Mouse (Mus musculus): Measurements from ENCODE around the gene Runx2. TPM values are rescaled to one million over a fixed set of nuclear protein-coding genes. Genes with fewer than 3 reads are reported as not detected.

Runx2 gene
- total RNA-seq, 1 experiment = 0.71 TPM

DNA sequence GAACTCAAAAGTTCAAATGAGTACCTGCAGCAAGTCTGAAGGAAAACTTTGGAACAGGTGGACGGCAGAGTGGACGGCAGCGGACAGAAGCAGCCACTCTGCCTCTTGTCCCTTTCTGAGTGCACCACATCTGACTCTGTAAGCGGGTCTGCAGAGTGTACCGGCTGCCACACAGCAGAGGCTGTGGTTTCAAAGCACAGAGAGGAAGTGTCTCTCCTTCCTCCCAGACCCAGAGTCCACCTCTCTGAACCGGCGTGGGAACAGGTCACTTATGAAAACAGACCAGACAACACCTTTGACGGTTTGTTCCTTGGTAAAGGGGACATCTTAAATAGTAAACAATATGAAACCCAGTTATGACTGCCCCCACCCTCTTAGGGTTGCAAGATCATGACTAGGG lies 207.2 kb downstream of the Runx2 start:
- 0 out of 4 replicates have a peak, but pooled peaks cover 0 to 1% of the 10 kb centered on the region in 2 experiments for H3K4me1 ChIP-seq (ENCODE audit: control insufficient read depth in 2 of 2, insufficient read depth in 2 of 2, low read length in 2 of 2, poor library complexity in 1 of 2)
- no peak for TF ChIP-seq ZNF384 (IDR thresholded peaks at IDR 0.05; ENCODE audit: low read depth, low read length)
- no peak for TF ChIP-seq HCFC1 (IDR thresholded peaks at IDR 0.05; ENCODE audit: borderline replicate concordance, insufficient read depth, low read length)
- no peak for TF ChIP-seq CHD2 (IDR thresholded peaks at IDR 0.05; ENCODE audit: low read depth, low read length)
- TF ChIP-seq ZC3H11A (IDR thresholded peaks at IDR 0.05; ENCODE audit: borderline replicate concordance, low read depth, low read length) = no peak
- no peak for TF ChIP-seq MAFK (IDR thresholded peaks at IDR 0.05; ENCODE audit: insufficient read depth, low read depth, low read length)
- no peak overlapping the region for H3K4me3 ChIP-seq (ENCODE audit: insufficient read depth in 1 of 2, low read depth in 1 of 2, low read length in 2 of 2, poor library complexity in 1 of 2, severe bottlenecking in 1 of 2)
- DNase-seq (ENCODE audit: low read depth, low spot score) = no peak
- H3K9me3 ChIP-seq (ENCODE audit: control insufficient read depth, insufficient read depth, low read depth, low read length) = no peaks in the 10 kb centered on the region
- H3K36me3 ChIP-seq (ENCODE audit: control insufficient read depth, insufficient read depth, low read length, poor library complexity, severe bottlenecking) = no peaks in the 10 kb centered on the region
- H3K27ac ChIP-seq (ENCODE audit: insufficient read depth, low read depth, low read length, poor library complexity, severe bottlenecking) = no peak overlapping the region
- no peak overlapping the region for H3K9ac ChIP-seq (ENCODE audit: insufficient read depth, low read depth, low read length, poor library complexity, severe bottlenecking)
- in situ Hi-C loops (cut with MboI; ENCODE audit: low sequenced_read_pairs in 2 of 2, unreplicated experiment in 2 of 2) = no loop called here

GRCm38 (mm10) chr17:44606245-44606644 lies 208.4 kb downstream of the Runx2 start:
- in situ Hi-C loops (cut with MboI; ENCODE audit: low sequenced_read_pairs in 2 of 2, unreplicated experiment in 2 of 2) = no loop called here
- H3K4me1 ChIP-seq (ENCODE audit: control insufficient read depth in 2 of 2, insufficient read depth in 2 of 2, low read length in 2 of 2, poor library complexity in 1 of 2) = no peaks in the 10 kb centered on the region
- no peak overlapping the region for H3K9ac ChIP-seq (ENCODE audit: insufficient read depth, low read depth, low read length, poor library complexity, severe bottlenecking)
- no peak overlapping the region for H3K27ac ChIP-seq (ENCODE audit: insufficient read depth, low read depth, low read length, poor library complexity, severe bottlenecking)
- H3K9me3 ChIP-seq (ENCODE audit: control insufficient read depth, insufficient read depth, low read depth, low read length) = no peaks in the 10 kb centered on the region
- DNase-seq (ENCODE audit: low read depth, low spot score) = no peak
- TF ChIP-seq HCFC1 (IDR thresholded peaks at IDR 0.05; ENCODE audit: borderline replicate concordance, insufficient read depth, low read length) (no peak), ZNF384 (IDR thresholded peaks at IDR 0.05; ENCODE audit: low read depth, low read length) (no peak), ZC3H11A (IDR thresholded peaks at IDR 0.05; ENCODE audit: borderline replicate concordance, low read depth, low read length) (no peak), CHD2 (IDR thresholded peaks at IDR 0.05; ENCODE audit: low read depth, low read length) (no peak), MAFK (IDR thresholded peaks at IDR 0.05; ENCODE audit: insufficient read depth, low read depth, low read length) (no peak)
- no peak overlapping the region for H3K4me3 ChIP-seq (ENCODE audit: insufficient read depth in 1 of 2, low read depth in 1 of 2, low read length in 2 of 2, poor library complexity in 1 of 2, severe bottlenecking in 1 of 2)
- H3K36me3 ChIP-seq (ENCODE audit: control insufficient read depth, insufficient read depth, low read length, poor library complexity, severe bottlenecking) = no peaks in the 10 kb centered on the region

GRCm38 (mm10) chr17:44605749-44606148 lies 208.8 kb downstream of the Runx2 start:
- H3K4me3 ChIP-seq (ENCODE audit: insufficient read depth in 1 of 2, low read depth in 1 of 2, low read length in 2 of 2, poor library complexity in 1 of 2, severe bottlenecking in 1 of 2) = no peak overlapping the region
- TF ChIP-seq ZNF384 (IDR thresholded peaks at IDR 0.05; ENCODE audit: low read depth, low read length) (no peak), MAFK (IDR thresholded peaks at IDR 0.05; ENCODE audit: insufficient read depth, low read depth, low read length) (no peak), HCFC1 (IDR thresholded peaks at IDR 0.05; ENCODE audit: borderline replicate concordance, insufficient read depth, low read length) (no peak), CHD2 (IDR thresholded peaks at IDR 0.05; ENCODE audit: low read depth, low read length) (no peak), ZC3H11A (IDR thresholded peaks at IDR 0.05; ENCODE audit: borderline replicate concordance, low read depth, low read length) (no peak)
- no peaks in the 10 kb centered on the region for H3K4me1 ChIP-seq (ENCODE audit: control insufficient read depth in 2 of 2, insufficient read depth in 2 of 2, low read length in 2 of 2, poor library complexity in 1 of 2)
- no peak overlapping the region for H3K9ac ChIP-seq (ENCODE audit: insufficient read depth, low read depth, low read length, poor library complexity, severe bottlenecking)
- H3K36me3 ChIP-seq (ENCODE audit: control insufficient read depth, insufficient read depth, low read length, poor library complexity, severe bottlenecking) = no peaks in the 10 kb centered on the region
- H3K9me3 ChIP-seq (ENCODE audit: control insufficient read depth, insufficient read depth, low read depth, low read length) = no peaks in the 10 kb centered on the region
- no peak for DNase-seq (ENCODE audit: low read depth, low spot score)
- in situ Hi-C loops (cut with MboI; ENCODE audit: low sequenced_read_pairs in 2 of 2, unreplicated experiment in 2 of 2) = no loop called here
- H3K27ac ChIP-seq (ENCODE audit: insufficient read depth, low read depth, low read length, poor library complexity, severe bottlenecking) = no peak overlapping the region

GRCm38 (mm10) chr17:44603170-44603569 lies 211.4 kb downstream of the Runx2 start:
- DNase-seq (ENCODE audit: low read depth, low spot score) = no peak
- H3K36me3 ChIP-seq (ENCODE audit: control insufficient read depth, insufficient read depth, low read length, poor library complexity, severe bottlenecking) = no peaks in the 10 kb centered on the region
- in situ Hi-C loops (cut with MboI; ENCODE audit: low sequenced_read_pairs in 2 of 2, unreplicated experiment in 2 of 2) = no loop called here

More at GRCm38 (mm10) chr17:44603170-44603569, 211.4 kb downstream of the Runx2 start:
- Histone ChIP-seq H3K9me3 (ENCODE audit: control insufficient read depth, insufficient read depth, low read depth, low read length) (no peaks in the 10 kb centered on the region), H3K4me3 (ENCODE audit: insufficient read depth in 1 of 2, low read depth in 1 of 2, low read length in 2 of 2, poor library complexity in 1 of 2, severe bottlenecking in 1 of 2) (no peak overlapping the region), H3K4me1 (ENCODE audit: control insufficient read depth in 2 of 2, insufficient read depth in 2 of 2, low read length in 2 of 2, poor library complexity in 1 of 2) (no peaks in the 10 kb centered on the region), H3K27ac (ENCODE audit: insufficient read depth, low read depth, low read length, poor library complexity, severe bottlenecking) (no peak overlapping the region), H3K9ac (ENCODE audit: insufficient read depth, low read depth, low read length, poor library complexity, severe bottlenecking) (no peak overlapping the region)
- TF ChIP-seq ZC3H11A (IDR thresholded peaks at IDR 0.05; ENCODE audit: borderline replicate concordance, low read depth, low read length) = no peak
- TF ChIP-seq CHD2 (IDR thresholded peaks at IDR 0.05; ENCODE audit: low read depth, low read length) = no peak
- TF ChIP-seq HCFC1 (IDR thresholded peaks at IDR 0.05; ENCODE audit: borderline replicate concordance, insufficient read depth, low read length) = no peak
- TF ChIP-seq MAFK (IDR thresholded peaks at IDR 0.05; ENCODE audit: insufficient read depth, low read depth, low read length) = no peak
- no peak for TF ChIP-seq ZNF384 (IDR thresholded peaks at IDR 0.05; ENCODE audit: low read depth, low read length)

Data from ES-E14 (cell line).